Mouse (Mus musculus) heart, postnatal 0 days (tissue): ENCODE data around the gene Rsph14.
A peak's percentile ranks its signal among the peaks of the same experiment; 100 is the strongest.

ENCODE experiments used
- CTCF ChIP-seq: IDR thresholded peaks from 2 replicates; pipeline ENCODE4 v1.5.1; 2016; ENCODE audit warnings: antibody characterized with exemption, control low read depth, low read depth
- EP300 ChIP-seq: IDR thresholded peaks from 2 replicates; pipeline ENCODE4 v1.6.1; 2016; ENCODE audit warnings: antibody characterized with exemption, low read depth

- TF ChIP-seq CTCF (0 out of 2 replicates have a peak, but pooled peaks have one; percentile 1), EP300 (no peak)
Measured at GRCm38 (mm10) chr10:75054125-75054524, 21.7 kb upstream of the Rsph14 start.
